Mouse (Mus musculus) MEL (cell line): ENCODE results near the gene Cbl. TPM values are rescaled to one million over a fixed set of nuclear protein-coding genes. Genes with fewer than 3 reads are reported as not detected.

Source experiments
- DNase-seq: peaks from one replicate; pipeline ENCODE4 v3.0.0; 2011; ENCODE audit warnings: low read depth, low spot score
- H3K27ac ChIP-seq: 2 replicates; pipeline ENCODE4 v1.5.1; 2012; ENCODE audit warnings: low read depth, mild to moderate bottlenecking, control low read depth, low read length, moderate library complexity; ENCODE audit not compliant: control insufficient read depth
- H3K27me3 ChIP-seq, 2 experiments: fragments of 150-350 bp in 1 of 2; sonication (generic) in 1 of 2; 2 replicates each; pipeline ENCODE4 v1.6.1; 2012; ENCODE audit warnings: low read length in 2 of 2, mild to moderate bottlenecking in 2 of 2, improper control_type of control experiment in 1 of 2, moderate library complexity in 1 of 2; ENCODE audit not compliant: insufficient read depth in 2 of 2, control insufficient read depth in 1 of 2
- H3K36me3 ChIP-seq, 2 experiments: 2 replicates each; pipeline ENCODE4 v1.6.1; 2012 to 2014; ENCODE audit warnings: low read length in 2 of 2, improper control_type of control experiment in 1 of 2, inconsistent platforms in 1 of 2, mild to moderate bottlenecking in 1 of 2; ENCODE audit not compliant: insufficient read depth in 2 of 2, control insufficient read depth in 1 of 2
- H3K4me1 ChIP-seq, 2 experiments: fragments of 150-350 bp in 1 of 2; sonication (generic) in 1 of 2; 2 replicates each; pipeline ENCODE4 v1.6.1; 2012; ENCODE audit warnings: low read length in 2 of 2, improper control_type of control experiment in 1 of 2, mild to moderate bottlenecking in 1 of 2; ENCODE audit not compliant: insufficient read depth in 2 of 2, control insufficient read depth in 1 of 2
- H3K4me3 ChIP-seq, 2 experiments: fragments of 150-350 bp in 1 of 2; sonication (generic) in 1 of 2; 2 replicates each; pipeline ENCODE4 v1.5.1; 2012; ENCODE audit warnings: low read depth in 2 of 2, low read length in 2 of 2, mild to moderate bottlenecking in 2 of 2, moderate library complexity in 2 of 2, control low read depth in 1 of 2, improper control_type of control experiment in 1 of 2; ENCODE audit not compliant: control insufficient read depth in 1 of 2, insufficient read depth in 1 of 2
- H3K79me2 ChIP-seq: 2 replicates; pipeline ENCODE4 v1.6.1; 2012; ENCODE audit warnings: mild to moderate bottlenecking, low read length, moderate library complexity; ENCODE audit not compliant: control insufficient read depth, poor library complexity, insufficient read depth
- H3K9ac ChIP-seq: 2 replicates; pipeline ENCODE4 v1.6.1; 2012; ENCODE audit warnings: low read depth, mild to moderate bottlenecking, control low read depth, low read length, moderate library complexity; ENCODE audit not compliant: control insufficient read depth, poor library complexity, severe bottlenecking
- H3K9me3 ChIP-seq: fragments of 150-350 bp; sonication (generic); replicated peaks from 2 replicates; pipeline ENCODE4 v1.6.1; 2012; ENCODE audit warnings: mild to moderate bottlenecking, low read length, improper control_type of control experiment, moderate library complexity; ENCODE audit not compliant: insufficient read depth
- BHLHE40 ChIP-seq: IDR thresholded peaks from 2 replicates; pipeline ENCODE4 v1.6.1; 2012; ENCODE audit warnings: low read depth, mild to moderate bottlenecking, inconsistent platforms, low read length, improper control_type of control experiment, borderline replicate concordance
- CHD2 ChIP-seq: IDR thresholded peaks from 2 replicates; pipeline ENCODE4 v1.6.1; 2011; ENCODE audit warnings: low read length, improper control_type of control experiment
- ELF1 ChIP-seq: IDR thresholded peaks from 2 replicates; pipeline ENCODE4 v1.6.1; 2014; ENCODE audit warnings: low read depth, mild to moderate bottlenecking, inconsistent platforms, low read length, improper control_type of control experiment, moderate library complexity
- ETS1 ChIP-seq: IDR thresholded peaks from 2 replicates; pipeline ENCODE4 v1.6.1; 2012; ENCODE audit warnings: low read depth, mild to moderate bottlenecking, inconsistent platforms, low read length, improper control_type of control experiment, moderate library complexity
- GABPA ChIP-seq: IDR thresholded peaks from 2 replicates; pipeline ENCODE4 v1.6.1; 2012; ENCODE audit warnings: low read depth, mild to moderate bottlenecking, inconsistent platforms, low read length, improper control_type of control experiment, moderate library complexity
- GATA1 ChIP-seq: IDR thresholded peaks from 2 replicates; pipeline ENCODE4 v1.6.1; 2011; ENCODE audit warnings: low read depth, low read length, improper control_type of control experiment
- HCFC1 ChIP-seq: IDR thresholded peaks from 2 replicates; pipeline ENCODE4 v1.6.1; 2012; ENCODE audit warnings: low read depth, mild to moderate bottlenecking, inconsistent platforms, low read length, improper control_type of control experiment, moderate library complexity
- KAT2A ChIP-seq: conservative IDR thresholded peaks from 2 replicates; pipeline ENCODE4 v1.6.1; 2012; ENCODE audit warnings: low read depth, low read length, improper control_type of control experiment, inconsistent platforms
- MAX ChIP-seq: IDR thresholded peaks from 2 replicates; pipeline ENCODE4 v1.6.1; 2011; ENCODE audit warnings: low read length, improper control_type of control experiment
- MEF2A ChIP-seq: IDR thresholded peaks from 2 replicates; pipeline ENCODE4 v1.6.1; 2014; ENCODE audit warnings: low read depth, mild to moderate bottlenecking, inconsistent platforms, low read length, improper control_type of control experiment; ENCODE audit not compliant: poor library complexity, insufficient replicate concordance, severe bottlenecking; ENCODE audit errors: extremely low read depth
- MYB ChIP-seq: IDR thresholded peaks from 2 replicates; pipeline ENCODE4 v1.6.1; 2011; ENCODE audit warnings: mild to moderate bottlenecking, low read depth, low read length, improper control_type of control experiment
- NELFE ChIP-seq: IDR thresholded peaks from 2 replicates; pipeline ENCODE4 v1.6.1; 2011; ENCODE audit warnings: low read depth, low read length, improper control_type of control experiment
- POLR2A ChIP-seq, 2 experiments: IDR thresholded peaks; 2 replicates each; pipeline ENCODE4 v1.6.1; 2011 to 2012; ENCODE audit warnings: low read length in 2 of 2, mild to moderate bottlenecking in 2 of 2, control low read depth in 1 of 2, improper control_type of control experiment in 1 of 2, low read depth in 1 of 2, moderate library complexity in 1 of 2; ENCODE audit not compliant: control insufficient read depth in 1 of 2, insufficient read depth in 1 of 2, poor library complexity in 1 of 2
- RAD21 ChIP-seq: IDR thresholded peaks from 2 replicates; pipeline ENCODE4 v1.6.1; 2011; ENCODE audit warnings: mild to moderate bottlenecking, low read depth, low read length, improper control_type of control experiment
- RCOR1 ChIP-seq: IDR thresholded peaks from 2 replicates; pipeline ENCODE4 v1.6.1; 2012; ENCODE audit warnings: low read depth, mild to moderate bottlenecking, inconsistent platforms, low read length, improper control_type of control experiment
- SIN3A ChIP-seq: IDR thresholded peaks from 2 replicates; pipeline ENCODE4 v1.6.1; 2012; ENCODE audit warnings: low read length, improper control_type of control experiment, inconsistent platforms
- TBP ChIP-seq: IDR thresholded peaks from 2 replicates; pipeline ENCODE4 v1.8.0; 2011; ENCODE audit warnings: low read depth, low read length, improper control_type of control experiment
- TCF12 ChIP-seq: IDR thresholded peaks from 2 replicates; pipeline ENCODE4 v1.6.1; 2014; ENCODE audit warnings: low read depth, mild to moderate bottlenecking, inconsistent platforms, low read length, improper control_type of control experiment, moderate library complexity
- USF1 ChIP-seq: IDR thresholded peaks from 2 replicates; pipeline ENCODE4 v1.6.1; 2014; ENCODE audit warnings: low read depth, mild to moderate bottlenecking, inconsistent platforms, low read length, improper control_type of control experiment, moderate library complexity
- USF2 ChIP-seq, 2 experiments: IDR thresholded peaks; 2 replicates each; pipeline ENCODE4 v1.6.1; 2011 to 2012; ENCODE audit warnings: improper control_type of control experiment in 2 of 2, low read length in 2 of 2, borderline replicate concordance in 1 of 2, inconsistent platforms in 1 of 2, low read depth in 1 of 2, mild to moderate bottlenecking in 1 of 2; ENCODE audit not compliant: insufficient read depth in 1 of 2
- polyA plus RNA-seq, 2 experiments: library from polyadenylated mRNA; stranded (reverse) in 1 of 2; unstranded in 1 of 2; fragments of >175 nt in 1 of 2; fragments of >200 nt in 1 of 2; gene quantifications; 2 replicates each; pipeline versions ENCODE4 v1.2.1 to v1.2.4; 2012; ENCODE audit warnings: low replicate concordance in 2 of 2, low read depth in 1 of 2; ENCODE audit not compliant: insufficient read length in 2 of 2, insufficient read depth in 1 of 2, missing spikeins in 1 of 2
- total RNA-seq: library from RNA; depleted of rRNA; stranded (reverse); fragments of 300-350 nt; gene quantifications from 2 replicates; pipeline ENCODE4 v1.2.3, GENCODE M21; 2012

Gene Cbl
- total and polyA plus RNA-seq, 3 experiments = 9.1 to 41.1 (median 36.8) TPM

DNA sequence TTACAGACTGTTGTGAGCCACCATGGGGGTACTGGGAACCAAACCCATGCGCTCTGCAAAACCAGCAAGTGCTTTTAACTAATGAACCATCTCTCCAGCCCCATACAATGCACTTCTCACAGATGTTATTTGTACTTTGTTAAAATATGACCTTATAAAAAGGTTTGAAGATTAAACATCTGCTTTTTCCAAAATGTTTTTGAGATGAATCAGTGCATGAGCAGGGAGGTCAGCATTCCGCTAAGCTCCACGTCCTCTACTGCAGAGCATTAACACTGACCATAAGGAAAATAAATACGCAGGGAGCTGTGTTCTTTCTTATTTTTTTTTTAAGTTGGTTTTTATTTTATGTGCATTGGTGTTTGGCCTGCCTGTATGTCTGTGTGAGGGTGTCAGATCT, 21.4 kb downstream of the Cbl start:
- Histone ChIP-seq H3K36me3 (peaks cover 2 to 6% of the 10 kb centered on the region in 2 experiments; a peak in 2 of 4 replicates), H3K27ac (no peak overlapping the region), H3K4me3 (no peak overlapping the region), H3K9ac (no peak overlapping the region), H3K9me3 (no peaks in the 10 kb centered on the region), H3K27me3 (no peaks in the 10 kb centered on the region), H3K4me1 (peaks cover under 1 to 1% of the 10 kb centered on the region in 2 experiments; a peak in 1 of 4 replicates), H3K79me2 (peaks cover 19% of the 10 kb centered on the region)
- no peak for DNase-seq
- TF ChIP-seq POLR2A (IDR thresholded peaks at IDR 0.05; ENCODE audit: control insufficient read depth in 1 of 2, insufficient read depth in 1 of 2, low read depth in 1 of 2, low read length in 2 of 2, poor library complexity in 1 of 2) (no peak), RCOR1 (no peak), ELF1 (no peak), BHLHE40 (no peak), NELFE (no peak), CHD2 (no peak), ETS1 (no peak), TBP (no peak), MYB (no peak), TCF12 (no peak), GABPA (no peak), RAD21 (no peak), GATA1 (no peak), MEF2A (no peak)

DNA sequence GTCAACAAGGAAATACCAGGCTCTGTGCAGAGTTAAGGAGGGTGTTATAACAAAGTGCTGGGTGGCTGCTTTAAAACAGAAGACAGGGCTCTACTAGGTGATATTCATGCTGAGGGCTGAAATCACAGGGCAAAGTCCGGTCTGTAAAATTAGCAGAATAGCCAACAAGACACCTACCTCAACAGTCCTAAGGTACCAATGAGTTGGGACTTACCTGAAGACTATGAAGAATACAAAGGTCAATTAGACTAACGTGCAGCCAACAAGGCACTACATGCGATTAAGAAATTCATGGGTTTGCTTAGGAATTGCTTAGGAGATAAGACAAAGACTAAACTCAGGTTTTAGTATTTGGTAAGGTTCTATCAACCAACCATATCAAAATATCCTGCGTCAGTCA, 24.4 kb downstream of the Cbl start:
- Histone ChIP-seq H3K36me3 (peaks cover 4 to 6% of the 10 kb centered on the region in 2 experiments; a peak in 3 of 4 replicates), H3K79me2 (peaks cover 26% of the 10 kb centered on the region), H3K27me3 (no peaks in the 10 kb centered on the region), H3K27ac (no peak overlapping the region), H3K9ac (no peak overlapping the region), H3K4me1 (peaks cover 5 to 7% of the 10 kb centered on the region in 2 experiments; a peak in 2 of 4 replicates), H3K9me3 (no peaks in the 10 kb centered on the region), H3K4me3 (no peak overlapping the region)
- TF ChIP-seq RCOR1 (no peak), ELF1 (no peak), POLR2A (IDR thresholded peaks at IDR 0.05; ENCODE audit: control insufficient read depth in 1 of 2, insufficient read depth in 1 of 2, low read depth in 1 of 2, low read length in 2 of 2, poor library complexity in 1 of 2) (no peak), BHLHE40 (no peak), USF1 (no peak), MAX (no peak), KAT2A (no peak), USF2 (IDR thresholded peaks at IDR 0.05; ENCODE audit: borderline replicate concordance in 1 of 2, insufficient read depth in 1 of 2, low read depth in 1 of 2, low read length in 2 of 2) (no peak), SIN3A (no peak), ETS1 (no peak), TCF12 (no peak), HCFC1 (no peak), GABPA (no peak), RAD21 (no peak), NELFE (no peak)
- no peak for DNase-seq
